Mouse (Mus musculus) heart, embryonic 11.5 days (tissue): ENCODE data around the gene Fam166b. TPM values are rescaled to one million over a fixed set of nuclear protein-coding genes. Genes with fewer than 3 reads are reported as not detected.

Experiments
- ATAC-seq: fragments of 200-750 bp; cut with Nextera tagmentation; replicated peaks from 2 replicates; pipeline ENCODE4 v1.8.0; 2017; ENCODE audit warnings: moderate library complexity; ENCODE audit not compliant: insufficient number of reproducible peaks, low FRiP score, low TSS enrichment
- H3K27ac ChIP-seq: fragments of 300-500 bp; sonication (generic); 2 replicates; pipeline ENCODE4 v1.5.1; 2014; ENCODE audit warnings: mild to moderate bottlenecking, low read depth, low read length
- H3K27me3 ChIP-seq: fragments of 300-500 bp; sonication (generic); 2 replicates; pipeline ENCODE4 v1.6.1; 2014; ENCODE audit warnings: mild to moderate bottlenecking, low read length, mixed read lengths; ENCODE audit not compliant: control insufficient read depth, insufficient read depth
- H3K36me3 ChIP-seq: fragments of 300-500 bp; sonication (generic); 2 replicates; pipeline ENCODE4 v1.6.1; 2014; ENCODE audit warnings: mild to moderate bottlenecking, low read length, moderate library complexity, mixed read lengths; ENCODE audit not compliant: control insufficient read depth, insufficient read depth
- H3K4me1 ChIP-seq: fragments of 300-500 bp; sonication (generic); 2 replicates; pipeline ENCODE4 v1.6.1; 2014; ENCODE audit warnings: low read length; ENCODE audit not compliant: control insufficient read depth, insufficient read depth
- H3K4me2 ChIP-seq: fragments of 300-500 bp; sonication (generic); 2 replicates; pipeline ENCODE4 v1.6.1; 2014; ENCODE audit warnings: mild to moderate bottlenecking, moderate library complexity
- H3K4me3 ChIP-seq: fragments of 300-500 bp; sonication (generic); 2 replicates; pipeline ENCODE4 v1.5.1; 2014; ENCODE audit warnings: low read depth, low read length
- H3K9ac ChIP-seq: fragments of 300-500 bp; sonication (generic); 2 replicates; pipeline ENCODE4 v1.6.1; 2014; ENCODE audit warnings: mild to moderate bottlenecking, low read depth, low read length, moderate library complexity
- H3K9me3 ChIP-seq: fragments of 300-500 bp; sonication (generic); replicated peaks from 2 replicates; pipeline ENCODE4 v1.6.1; 2016; ENCODE audit warnings: low read length; ENCODE audit not compliant: control insufficient read depth
- WGBS: fragments of 180-500 bp; shearing (Covaris S2); extraction: QIAGEN DNeasy Blood & Tissue Kit; methylation state at CpG from one replicate; pipeline ENCODE4 v1.1.7; 2014; ENCODE audit not compliant: insufficient replicate concordance; 5-methylcytosine and 5-hydroxymethylcytosine counted together
- polyA plus RNA-seq: library from polyadenylated mRNA; unstranded; fragments of >200 nt; fragmentation: Nextera tagmentation; extraction: Ambion mirVana; gene quantifications from 2 replicates; pipeline ENCODE4 v1.2.1, GENCODE M21; 2014

Fam166b gene
- polyA plus RNA-seq, 1 experiment from 2014 or later, result 0.23 TPM

DNA sequence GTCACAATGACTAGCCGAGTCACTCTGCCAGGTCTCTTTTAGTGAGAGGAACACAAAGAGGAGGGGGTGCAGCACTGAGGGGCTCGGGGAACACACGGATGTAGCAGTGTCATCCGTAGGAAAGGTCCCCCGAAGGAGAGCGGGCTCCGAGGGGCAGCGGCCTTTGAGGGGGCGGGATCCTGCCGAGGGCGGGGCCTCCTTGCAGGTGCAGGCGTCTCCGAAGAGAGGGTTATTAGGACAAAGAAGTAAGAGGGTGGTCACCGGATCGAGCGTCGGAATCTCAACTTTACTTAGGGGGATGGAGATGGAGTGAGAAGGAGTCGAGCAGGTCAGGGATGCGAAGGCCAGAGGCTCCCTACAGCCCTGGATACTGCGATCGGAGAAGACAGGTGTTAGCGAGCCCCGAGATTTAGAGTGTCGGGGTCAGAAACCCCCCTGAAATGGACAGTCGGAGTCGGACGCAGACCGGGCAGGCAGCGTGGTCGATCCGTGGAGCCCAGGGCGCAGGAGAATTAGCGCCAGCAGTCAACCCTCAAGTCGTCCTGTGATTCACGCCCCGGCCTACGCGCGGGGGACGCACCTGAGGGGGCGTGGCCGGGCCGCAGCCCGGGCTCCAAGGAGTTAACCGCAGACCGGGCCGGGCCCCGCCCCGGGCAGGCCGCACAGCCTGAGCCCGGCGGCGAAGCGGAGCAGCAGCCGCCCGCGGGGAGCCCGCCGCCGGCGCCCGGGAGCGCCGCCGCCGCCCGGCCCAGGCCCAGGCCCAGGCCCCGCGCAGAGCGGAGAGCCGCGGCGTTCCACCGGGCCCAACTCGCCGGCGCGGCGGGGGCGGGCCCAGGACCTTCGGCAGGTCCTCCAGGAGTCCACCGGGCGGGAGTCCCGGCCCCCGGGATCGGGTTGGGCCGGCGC lies 13.8 kb upstream of the Fam166b start:
- under 1% methylated on average over 87 of the region's 88 CpGs for WGBS
- Histone ChIP-seq H3K4me1 (peaks cover 10% of the 10 kb centered on the region), H3K27me3 (no peaks in the 10 kb centered on the region)

DNA sequence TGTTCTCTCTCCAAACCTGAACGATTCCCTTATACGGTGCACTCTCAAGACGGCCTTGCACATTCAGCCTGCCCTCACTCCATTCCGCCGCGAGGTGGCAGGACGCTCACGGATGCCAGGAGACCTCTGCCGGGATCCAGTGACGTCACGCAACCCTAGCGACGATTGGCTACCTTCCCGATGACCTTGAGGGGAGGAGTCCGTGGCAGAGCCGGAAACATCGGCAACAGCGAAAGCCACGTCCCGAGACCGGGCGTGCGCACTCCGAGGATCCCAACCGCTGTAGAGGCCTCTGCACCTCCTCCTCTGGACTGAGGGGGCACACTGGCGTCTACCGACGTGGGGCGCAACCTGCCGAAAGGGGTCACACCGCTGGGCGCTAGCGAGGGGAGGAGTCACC lies 13.1 kb upstream of the Fam166b start:
- H3K4me2 ChIP-seq, result peak overlapping the region; percentile 98
- no peaks in the 10 kb centered on the region for H3K27me3 ChIP-seq
- H3K27ac ChIP-seq, result peak overlapping the region; percentile 94
- H3K9me3 ChIP-seq, result no peaks in the 10 kb centered on the region
- peak overlapping the region; percentile 96 for H3K4me3 ChIP-seq
- peak; percentile 89 for ATAC-seq
- WGBS, result under 1% methylated on average over 33 of the region's 33 CpGs
- peaks cover 10% of the 10 kb centered on the region for H3K4me1 ChIP-seq
- peak overlapping the region; percentile 96 for H3K9ac ChIP-seq
- peaks cover 12% of the 10 kb centered on the region for H3K36me3 ChIP-seq

More for the DNA sequence above, 13.8 kb upstream of the Fam166b start:
- peak; percentile 80 for ATAC-seq
- Histone ChIP-seq H3K9me3 (no peaks in the 10 kb centered on the region), H3K9ac (peak overlapping the region; percentile 96), H3K27ac (peak overlapping the region; percentile 94), H3K4me2 (peak overlapping the region; percentile 98), H3K4me3 (peak overlapping the region; percentile 96), H3K36me3 (peaks cover 16% of the 10 kb centered on the region)

DNA sequence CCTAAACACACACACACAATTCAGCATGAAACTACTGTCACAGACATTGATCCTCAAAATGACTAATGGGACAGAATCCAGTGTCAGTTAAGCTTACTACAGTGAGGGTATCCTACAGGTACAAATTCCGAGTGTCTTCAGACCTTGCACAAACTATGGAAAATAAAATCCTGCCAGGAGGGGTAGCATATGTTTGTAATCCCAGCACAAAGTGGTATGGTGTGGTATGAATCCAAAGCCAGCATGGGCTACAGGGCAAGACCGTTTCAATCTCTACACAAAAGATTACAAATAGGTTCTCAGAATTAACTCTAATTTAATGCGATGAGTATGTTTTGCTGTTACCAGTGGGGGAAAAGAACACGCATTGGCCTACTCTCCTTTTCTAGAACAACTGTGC lies 12.7 kb upstream of the Fam166b start, which contains the start of gene Tesk1:
Gene Tesk1, plus strand, starts transcription at position 301 of the 400 bp plus-strand sequence.
- WGBS, result 30% methylated on average over 4 of the region's 4 CpGs
- no peak for ATAC-seq

DNA sequence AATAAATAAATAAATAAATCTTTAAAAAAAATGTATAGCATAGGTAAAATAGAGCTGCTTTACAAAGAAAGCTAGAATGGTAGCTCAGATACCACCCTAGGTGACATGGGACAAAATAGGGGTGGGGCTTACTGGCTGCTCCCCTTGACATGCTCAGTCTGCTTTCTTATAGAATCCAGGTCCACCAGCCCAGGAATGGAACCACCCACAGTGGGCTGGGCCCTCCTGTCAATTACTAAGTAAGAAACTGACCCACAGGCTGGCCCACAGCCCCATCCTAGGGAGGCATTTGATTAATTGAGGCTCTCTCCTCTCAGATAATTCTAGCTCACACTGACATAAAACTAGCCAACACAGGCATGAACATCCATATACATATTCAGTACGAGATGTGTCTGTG lies 3.9 kb upstream of the Fam166b start:
- WGBS, result 76% methylated on average over 1 of the region's 1 CpGs
- H3K27ac ChIP-seq, result no peak overlapping the region
- no peak overlapping the region for H3K4me3 ChIP-seq
- H3K4me1 ChIP-seq, result peaks cover 6% of the 10 kb centered on the region; the same call in 1 of the 2 replicates
- H3K4me2 ChIP-seq, result no peak overlapping the region
- no peaks in the 10 kb centered on the region for H3K36me3 ChIP-seq
- no peak for ATAC-seq
- no peaks in the 10 kb centered on the region for H3K9me3 ChIP-seq
- peaks cover 15% of the 10 kb centered on the region for H3K27me3 ChIP-seq
- H3K9ac ChIP-seq, result no peak overlapping the region

More for the DNA sequence above, 12.7 kb upstream of the Fam166b start, which contains the start of gene Tesk1:
- H3K9ac ChIP-seq, result peak within 1 kb of the TSS; percentile 96
- H3K4me3 ChIP-seq, result peak within 1 kb of the TSS; percentile 96
- H3K4me2 ChIP-seq, result peak within 1 kb of the TSS; percentile 98
- peak within 1 kb of the TSS; percentile 94 for H3K27ac ChIP-seq
- no peaks in the 10 kb centered on the region; the same call in 1 of the 2 replicates for H3K27me3 ChIP-seq
- H3K9me3 ChIP-seq, result no peaks in the 10 kb centered on the region
- peaks cover 10% of the 10 kb centered on the region for H3K4me1 ChIP-seq
- peaks cover 8% of the 10 kb centered on the region; the same call in 1 of the 2 replicates for H3K36me3 ChIP-seq

GRCm38 (mm10) chr4:43431690-43432089 lies 2.8 kb upstream of the Fam166b start:
- Histone ChIP-seq H3K27ac (no peak overlapping the region), H3K4me3 (no peak overlapping the region), H3K9me3 (no peaks in the 10 kb centered on the region), H3K4me1 (peaks cover 6% of the 10 kb centered on the region; the same call in 1 of the 2 replicates), H3K27me3 (peaks cover 25% of the 10 kb centered on the region), H3K4me2 (no peak overlapping the region), H3K36me3 (peaks cover 3% of the 10 kb centered on the region; the same call in 1 of the 2 replicates), H3K9ac (no peak overlapping the region)
- WGBS, result 9% methylated on average over 4 of the region's 4 CpGs
- no peak for ATAC-seq

GRCm38 (mm10) chr4:43428180-43428861 lies 613 bp downstream of the Fam166b start:
- H3K36me3 ChIP-seq, result peaks cover 11% of the 10 kb centered on the region
- 0 out of 2 replicates have a peak, but pooled peaks have one; percentile 6 for ATAC-seq
- H3K4me3 ChIP-seq, result no peak overlapping the region
- 26% methylated on average over 16 of the region's 16 CpGs for WGBS
- peak overlapping the region; percentile 52 for H3K4me2 ChIP-seq
- H3K27ac ChIP-seq, result no peak overlapping the region
- H3K9ac ChIP-seq, result peak overlapping the region; percentile 39; the same call in 1 of the 2 replicates
- H3K27me3 ChIP-seq, result peaks cover 59% of the 10 kb centered on the region
- no peaks in the 10 kb centered on the region for H3K9me3 ChIP-seq
- peaks cover 15% of the 10 kb centered on the region for H3K4me1 ChIP-seq

- Histone ChIP-seq H3K9ac (0 out of 2 replicates have a peak overlapping the region, but pooled peaks have one; percentile 22), H3K9me3 (no peaks in the 10 kb centered on the region), H3K36me3 (peaks cover 15% of the 10 kb centered on the region), H3K27me3 (peaks cover 62% of the 10 kb centered on the region), H3K4me3 (no peak overlapping the region), H3K4me1 (peaks cover 15% of the 10 kb centered on the region), H3K4me2 (no peak overlapping the region; the same call in 1 of the 2 replicates), H3K27ac (no peak overlapping the region)
- no peak for ATAC-seq
- WGBS, result 20% methylated on average over 23 of the region's 23 CpGs
These were observed 1.3 kb downstream of the Fam166b start for GRCm38 (mm10) chr4:43427501-43428179.

DNA sequence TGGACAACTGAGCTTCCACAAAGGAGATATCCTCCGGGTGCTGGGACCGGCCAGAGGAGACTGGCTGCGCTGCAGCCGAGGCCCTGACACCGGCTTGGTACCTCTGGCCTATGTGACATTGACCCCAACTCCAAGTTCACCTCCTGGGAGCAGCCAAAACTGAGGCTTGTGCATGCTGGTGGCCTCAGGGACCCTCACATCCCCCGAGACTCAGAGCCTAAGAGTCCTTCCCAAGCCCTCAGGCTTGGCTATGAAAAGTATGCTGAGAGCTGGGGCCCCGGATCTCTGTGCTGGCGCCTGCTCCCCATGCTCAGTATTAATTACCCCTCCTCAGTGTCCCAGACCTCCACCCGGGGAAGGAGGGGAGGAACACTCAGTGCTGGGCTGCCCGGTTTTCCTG lies 2.4 kb downstream of the Fam166b start:
- Histone ChIP-seq H3K4me3 (no peak overlapping the region), H3K4me2 (no peak overlapping the region), H3K9me3 (no peaks in the 10 kb centered on the region), H3K9ac (no peak overlapping the region), H3K27ac (no peak overlapping the region), H3K4me1 (peaks cover 15% of the 10 kb centered on the region), H3K27me3 (peaks cover 65% of the 10 kb centered on the region), H3K36me3 (peaks cover 17% of the 10 kb centered on the region)
- no peak for ATAC-seq
- 55% methylated on average over 10 of the region's 10 CpGs for WGBS
